Mouse (Mus musculus): ENCODE measurements around the gene Tnnt3. TPM values are rescaled to one million over a fixed set of nuclear protein-coding genes. Genes with fewer than 3 reads are reported as not detected.

Tnnt3 gene
- polyA plus RNA-seq, 1 experiment = 2.7 TPM

DNA sequence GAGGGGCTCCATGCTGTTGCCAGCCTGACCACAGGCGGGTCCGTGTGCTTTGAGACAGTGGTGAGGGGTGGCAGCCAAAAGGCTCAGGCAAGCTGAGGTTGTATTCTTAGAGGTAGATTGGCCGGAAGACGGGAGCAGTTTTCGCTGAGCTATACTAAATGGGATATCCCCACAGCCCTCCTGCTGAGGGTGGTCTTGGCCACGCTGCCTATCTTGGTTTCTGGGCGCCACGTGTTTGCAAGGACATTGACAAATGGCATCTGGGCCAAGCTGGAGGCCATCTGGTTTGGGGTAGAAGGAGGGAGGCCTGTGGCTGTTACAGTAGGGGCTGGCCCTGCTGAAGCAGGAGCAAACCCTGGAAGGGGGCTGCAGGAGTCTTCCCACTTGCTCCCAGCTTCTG, 5.1 kb upstream of the Tnnt3 start:
- Histone ChIP-seq H3K36me3 (ENCODE audit: control insufficient read depth, insufficient read depth, low read length, poor library complexity, severe bottlenecking) (no peaks in the 10 kb centered on the region), H3K4me3 (ENCODE audit: low read depth, low read length) (no peak overlapping the region), H3K4me1 (ENCODE audit: control insufficient read depth, insufficient read depth, low read length) (no peaks in the 10 kb centered on the region), H3K9me3 (replicated peaks; ENCODE audit: control insufficient read depth, insufficient read depth, low read length, poor library complexity, severe bottlenecking) (no peaks in the 10 kb centered on the region), H3K9ac (ENCODE audit: low read depth, poor library complexity, severe bottlenecking) (no peak overlapping the region), H3K27me3 (ENCODE audit: control insufficient read depth, insufficient read depth, low read length, poor library complexity, severe bottlenecking) (no peaks in the 10 kb centered on the region), H3K27ac (ENCODE audit: insufficient read depth, low read length) (no peak overlapping the region)
- TF ChIP-seq POLR2A (IDR thresholded peaks at IDR 0.05; ENCODE audit: insufficient read depth, low read length) = no peak
- no peak for TF ChIP-seq CTCF (IDR thresholded peaks at IDR 0.05; ENCODE audit: low read depth, low read length)
- TF ChIP-seq EP300 (IDR thresholded peaks at IDR 0.05; ENCODE audit: insufficient read depth, low read depth, low read length) = no peak

DNA sequence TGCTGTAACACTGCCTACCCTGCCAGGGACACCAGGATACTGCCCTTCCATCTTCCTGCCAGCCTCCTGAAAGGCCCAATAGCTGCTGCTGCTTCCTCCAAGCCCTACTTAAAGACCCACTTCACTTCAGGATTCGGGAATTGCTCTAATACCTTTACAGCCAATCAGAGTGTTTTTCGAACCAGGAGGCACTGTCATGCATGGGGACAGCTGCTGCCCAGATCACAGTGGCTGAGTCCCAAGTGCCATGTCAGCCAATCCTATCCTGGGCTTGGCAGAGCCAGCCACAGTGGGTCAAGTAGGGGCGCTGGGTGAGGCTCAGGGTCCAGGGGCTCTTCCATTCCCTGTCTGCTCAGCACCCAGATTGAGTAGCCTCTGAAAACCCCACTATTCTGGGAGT, 2.5 kb upstream of the Tnnt3 start:
- Histone ChIP-seq H3K9me3 (replicated peaks; ENCODE audit: control insufficient read depth, insufficient read depth, low read length, poor library complexity, severe bottlenecking) (no peaks in the 10 kb centered on the region), H3K36me3 (ENCODE audit: control insufficient read depth, insufficient read depth, low read length, poor library complexity, severe bottlenecking) (no peaks in the 10 kb centered on the region), H3K4me1 (ENCODE audit: control insufficient read depth, insufficient read depth, low read length) (no peaks in the 10 kb centered on the region), H3K9ac (ENCODE audit: low read depth, poor library complexity, severe bottlenecking) (no peak overlapping the region), H3K27ac (ENCODE audit: insufficient read depth, low read length) (no peak overlapping the region), H3K27me3 (ENCODE audit: control insufficient read depth, insufficient read depth, low read length, poor library complexity, severe bottlenecking) (no peaks in the 10 kb centered on the region), H3K4me3 (ENCODE audit: low read depth, low read length) (no peak overlapping the region)
- TF ChIP-seq EP300 (IDR thresholded peaks at IDR 0.05; ENCODE audit: insufficient read depth, low read depth, low read length) (no peak), CTCF (IDR thresholded peaks at IDR 0.05; ENCODE audit: low read depth, low read length) (no peak), POLR2A (IDR thresholded peaks at IDR 0.05; ENCODE audit: insufficient read depth, low read length) (no peak)

DNA sequence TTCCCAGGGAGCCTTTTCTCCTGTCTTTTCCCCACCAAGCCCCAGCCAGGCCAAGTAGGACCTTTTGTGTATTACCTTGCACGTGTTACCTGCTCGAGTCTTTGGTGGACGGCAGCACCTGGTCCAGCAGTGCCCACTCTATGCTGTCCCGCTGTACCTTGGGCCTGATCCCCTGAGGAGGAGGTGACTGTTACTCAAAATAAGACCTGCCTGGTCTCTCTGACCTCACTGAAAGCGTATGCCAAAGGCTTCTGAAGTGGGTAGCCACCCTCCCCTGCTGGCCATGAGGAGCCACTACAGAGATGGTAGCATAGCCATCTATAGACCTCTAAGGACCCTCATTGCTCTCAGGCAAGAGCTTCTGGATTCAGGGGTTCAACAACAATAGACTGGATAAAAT, 1.8 kb upstream of the Tnnt3 start:
- Histone ChIP-seq H3K4me3 (ENCODE audit: low read depth, low read length) (no peak overlapping the region), H3K36me3 (ENCODE audit: control insufficient read depth, insufficient read depth, low read length, poor library complexity, severe bottlenecking) (no peaks in the 10 kb centered on the region), H3K9me3 (replicated peaks; ENCODE audit: control insufficient read depth, insufficient read depth, low read length, poor library complexity, severe bottlenecking) (no peaks in the 10 kb centered on the region), H3K9ac (ENCODE audit: low read depth, poor library complexity, severe bottlenecking) (no peak overlapping the region), H3K27ac (ENCODE audit: insufficient read depth, low read length) (no peak overlapping the region), H3K4me1 (ENCODE audit: control insufficient read depth, insufficient read depth, low read length) (no peaks in the 10 kb centered on the region), H3K27me3 (ENCODE audit: control insufficient read depth, insufficient read depth, low read length, poor library complexity, severe bottlenecking) (no peaks in the 10 kb centered on the region)
- TF ChIP-seq POLR2A (IDR thresholded peaks at IDR 0.05; ENCODE audit: insufficient read depth, low read length) = no peak
- no peak for TF ChIP-seq CTCF (IDR thresholded peaks at IDR 0.05; ENCODE audit: low read depth, low read length)
- TF ChIP-seq EP300 (IDR thresholded peaks at IDR 0.05; ENCODE audit: insufficient read depth, low read depth, low read length) = no peak

DNA sequence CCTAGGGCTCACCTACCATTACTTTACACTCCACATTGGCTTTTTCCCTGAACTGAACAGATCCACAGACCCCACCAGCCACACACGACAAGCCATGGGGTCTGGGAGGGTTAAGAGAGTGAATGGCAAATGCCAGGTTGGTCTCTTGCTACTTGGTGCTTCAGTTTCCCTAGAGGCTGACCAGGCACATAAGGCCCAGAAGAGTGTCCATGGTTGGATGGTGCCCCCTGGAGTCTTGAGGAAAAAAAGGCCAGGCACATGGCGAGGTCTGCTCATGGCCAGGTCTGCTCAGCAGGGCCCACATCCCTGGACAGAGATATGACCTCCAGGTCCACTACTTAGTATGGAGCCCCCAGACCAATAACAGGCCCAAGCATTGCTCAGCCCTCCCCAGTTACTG, 861 bp upstream of the Tnnt3 start:
- no peak overlapping the region for H3K27ac ChIP-seq (ENCODE audit: insufficient read depth, low read length)
- TF ChIP-seq POLR2A (IDR thresholded peaks at IDR 0.05; ENCODE audit: insufficient read depth, low read length) = no peak
- TF ChIP-seq EP300 (IDR thresholded peaks at IDR 0.05; ENCODE audit: insufficient read depth, low read depth, low read length) = no peak
- TF ChIP-seq CTCF (IDR thresholded peaks at IDR 0.05; ENCODE audit: low read depth, low read length) = peak; percentile 7

DNA sequence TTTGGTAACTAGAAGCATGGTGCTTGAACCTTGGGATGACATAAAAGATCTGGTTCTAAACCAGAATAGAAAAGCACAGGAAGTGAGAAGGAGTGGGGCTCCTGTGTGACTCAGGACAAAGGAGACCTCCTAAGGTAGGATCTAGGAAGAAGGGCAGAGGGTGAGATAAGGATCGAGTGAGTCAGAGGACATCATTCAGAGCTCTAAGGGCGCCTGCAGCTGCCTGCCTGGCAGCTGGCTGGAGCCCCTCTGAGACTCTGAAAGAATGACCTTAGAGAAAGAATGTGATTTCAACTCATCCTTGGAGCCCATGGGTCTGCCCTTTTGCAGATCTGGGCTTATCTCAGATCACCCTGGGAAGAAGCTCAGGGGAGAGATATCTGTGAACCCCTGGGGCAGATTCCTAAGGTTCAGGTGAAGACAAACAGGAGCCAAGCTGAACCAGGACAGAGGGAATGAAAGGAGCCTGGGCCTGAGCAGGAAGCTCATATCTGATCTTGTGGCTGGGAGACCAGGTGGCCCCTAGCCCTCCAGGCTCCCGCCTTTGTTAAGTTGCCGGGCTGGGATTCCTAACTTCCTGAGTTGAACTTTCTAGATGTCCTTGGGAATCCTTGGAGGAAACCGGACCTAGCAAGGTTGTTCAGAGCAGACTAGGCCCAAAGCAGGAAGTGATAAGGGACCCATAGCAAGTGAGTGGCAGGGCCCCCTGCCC, 530 bp downstream of the Tnnt3 start:
- TF ChIP-seq CTCF (IDR thresholded peaks at IDR 0.05; ENCODE audit: low read depth, low read length) (no peak), EP300 (IDR thresholded peaks at IDR 0.05; ENCODE audit: insufficient read depth, low read depth, low read length) (peak; percentile 59; the same call in 1 of the 2 replicates), POLR2A (IDR thresholded peaks at IDR 0.05; ENCODE audit: insufficient read depth, low read length) (no peak)
- no peak overlapping the region for H3K27ac ChIP-seq (ENCODE audit: insufficient read depth, low read length)
- H3K4me3 ChIP-seq (ENCODE audit: low read depth, low read length) = no peak overlapping the region
- no peaks in the 10 kb centered on the region for H3K9me3 ChIP-seq (replicated peaks; ENCODE audit: control insufficient read depth, insufficient read depth, low read length, poor library complexity, severe bottlenecking)
- no peaks in the 10 kb centered on the region for H3K4me1 ChIP-seq (ENCODE audit: control insufficient read depth, insufficient read depth, low read length)
- H3K36me3 ChIP-seq (ENCODE audit: control insufficient read depth, insufficient read depth, low read length, poor library complexity, severe bottlenecking) = no peaks in the 10 kb centered on the region
- no peak overlapping the region for H3K9ac ChIP-seq (ENCODE audit: low read depth, poor library complexity, severe bottlenecking)
- H3K27me3 ChIP-seq (ENCODE audit: control insufficient read depth, insufficient read depth, low read length, poor library complexity, severe bottlenecking) = no peaks in the 10 kb centered on the region

More for the DNA sequence above, 861 bp upstream of the Tnnt3 start:
- Histone ChIP-seq H3K9me3 (replicated peaks; ENCODE audit: control insufficient read depth, insufficient read depth, low read length, poor library complexity, severe bottlenecking) (no peaks in the 10 kb centered on the region), H3K4me1 (ENCODE audit: control insufficient read depth, insufficient read depth, low read length) (no peaks in the 10 kb centered on the region), H3K27me3 (ENCODE audit: control insufficient read depth, insufficient read depth, low read length, poor library complexity, severe bottlenecking) (no peaks in the 10 kb centered on the region), H3K36me3 (ENCODE audit: control insufficient read depth, insufficient read depth, low read length, poor library complexity, severe bottlenecking) (no peaks in the 10 kb centered on the region), H3K9ac (ENCODE audit: low read depth, poor library complexity, severe bottlenecking) (no peak overlapping the region), H3K4me3 (ENCODE audit: low read depth, low read length) (no peak overlapping the region)

DNA sequence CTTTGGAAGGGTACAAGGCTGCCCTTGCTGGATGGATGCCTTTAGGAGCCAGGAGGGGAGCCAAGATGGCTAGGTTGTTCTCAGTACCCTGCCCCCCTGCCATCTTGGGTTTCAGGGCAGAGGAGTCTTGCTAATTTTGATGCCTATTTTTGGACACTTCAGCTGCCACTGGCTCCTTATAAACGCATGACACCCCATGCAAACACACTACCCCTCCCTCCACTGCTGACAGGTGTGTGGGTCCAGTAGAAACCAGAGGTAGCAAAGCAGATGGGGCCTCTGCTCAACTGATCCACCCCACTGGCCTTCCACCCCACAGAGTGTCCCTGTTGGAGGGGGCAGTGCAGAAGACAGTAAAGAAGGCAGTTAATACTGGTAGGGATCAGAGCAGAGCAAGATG, 1.4 kb downstream of the Tnnt3 start:
- H3K27ac ChIP-seq (ENCODE audit: insufficient read depth, low read length) = no peak overlapping the region
- H3K4me3 ChIP-seq (ENCODE audit: low read depth, low read length) = no peak overlapping the region
- no peak overlapping the region for H3K9ac ChIP-seq (ENCODE audit: low read depth, poor library complexity, severe bottlenecking)
- H3K27me3 ChIP-seq (ENCODE audit: control insufficient read depth, insufficient read depth, low read length, poor library complexity, severe bottlenecking) = no peaks in the 10 kb centered on the region
- no peaks in the 10 kb centered on the region for H3K36me3 ChIP-seq (ENCODE audit: control insufficient read depth, insufficient read depth, low read length, poor library complexity, severe bottlenecking)
- no peaks in the 10 kb centered on the region for H3K9me3 ChIP-seq (replicated peaks; ENCODE audit: control insufficient read depth, insufficient read depth, low read length, poor library complexity, severe bottlenecking)
- TF ChIP-seq CTCF (IDR thresholded peaks at IDR 0.05; ENCODE audit: low read depth, low read length) = no peak
- no peak for TF ChIP-seq EP300 (IDR thresholded peaks at IDR 0.05; ENCODE audit: insufficient read depth, low read depth, low read length)
- no peak for TF ChIP-seq POLR2A (IDR thresholded peaks at IDR 0.05; ENCODE audit: insufficient read depth, low read length)
- H3K4me1 ChIP-seq (ENCODE audit: control insufficient read depth, insufficient read depth, low read length) = no peaks in the 10 kb centered on the region
